Comparison of ENCODE assay signal across 11 mouse cellular contexts in genomic region chr9:67045306-67045675, GRCm38 (mm10). TPM values are rescaled to one million over a fixed set of nuclear protein-coding genes. Genes with fewer than 3 reads are reported as not detected.
DNase-seq lines count a peak whose midpoint lies in the region; ATAC-seq and TF ChIP-seq lines count a peak whose summit lies in the region.
"Had no signal": no experiment of that assay in that cellular context is flagged by ENCODE, and none has a peak within 500 bp of the region (broad histone marks: within the 10 kb centered on the region; RNA-seq: fewer than 3 reads in every experiment).

No protein-coding gene starts in this region.

- no peaks in the 10 kb centered on the region for H3K36me3 ChIP-seq in kidney, postnatal 0 days (ENCODE audit: insufficient read depth, low read length)
- no peaks in the 10 kb centered on the region for H3K36me3 ChIP-seq in ES-Bruce4 (ENCODE audit: control insufficient read depth, insufficient read depth, low read length, poor library complexity, severe bottlenecking)
- no peaks in the 10 kb centered on the region for H3K36me3 ChIP-seq in intestine, postnatal 0 days (ENCODE audit: control insufficient read depth, insufficient read depth)
- H3K36me3 ChIP-seq: midbrain, embryonic 15.5 days had no signal

- no peak for TF ChIP-seq EP300 in ES-Bruce4 (IDR thresholded peaks at IDR 0.05; ENCODE audit: insufficient read depth, low read depth, low read length)

- 0 out of 2 replicates have a peak overlapping the region, but pooled peaks have one; percentile 75 for H3K4me3 ChIP-seq in kidney, postnatal 0 days (replicated peaks; ENCODE audit: low read depth, low read length)
- no peak overlapping the region for H3K4me3 ChIP-seq in ES-Bruce4 (ENCODE audit: low read depth, low read length)
- H3K4me3 ChIP-seq in intestine, postnatal 0 days (ENCODE audit: low read depth, low read length), result 0 out of 2 replicates have a peak overlapping the region, but pooled peaks have one; percentile 6
- H3K4me3 ChIP-seq: midbrain, embryonic 15.5 days had no signal

- peak overlapping the region; percentile 87 for H3K4me2 ChIP-seq in kidney, postnatal 0 days (ENCODE audit: low read length)
- H3K4me2 ChIP-seq in intestine, postnatal 0 days (replicated peaks; ENCODE audit: low read depth), result peak overlapping the region; percentile 96
- H3K4me2 ChIP-seq: midbrain, embryonic 15.5 days had no signal

- TF ChIP-seq CTCF in kidney, postnatal 0 days (IDR thresholded peaks at IDR 0.05; ENCODE audit: low read depth), result no peak
- TF ChIP-seq CTCF in ES-Bruce4 (IDR thresholded peaks at IDR 0.05; ENCODE audit: low read depth, low read length), result no peak
- no peak for TF ChIP-seq CTCF in intestine, postnatal 0 days (IDR thresholded peaks at IDR 0.05; ENCODE audit: low read depth)

- no peak for ATAC-seq in kidney, postnatal 0 days (replicated peaks; ENCODE audit: low FRiP score, low read depth)
- ATAC-seq in intestine, postnatal 0 days, result no peak
- ATAC-seq: midbrain, embryonic 15.5 days had no signal

- DNase-seq in kidney, postnatal 0 days (ENCODE audit: low spot score), result peak; percentile 22
- DNase-seq in kidney, adult 8-10 months, result no peak
- DNase-seq in 416B (ENCODE audit: low read depth), result peak; percentile 71
- no peak for DNase-seq in cerebellum, postnatal 14 days
- no peak for DNase-seq in frontal cortex, postnatal 25 days (ENCODE audit: low spot score in 2 of 2)
- no peak for DNase-seq in retina, postnatal 1 day

- 28% methylated on average over 4 of the region's 4 CpGs for WGBS in kidney, postnatal 0 days
- WGBS in intestine, postnatal 0 days, result 17% methylated on average over 4 of the region's 4 CpGs

- H3K27ac ChIP-seq in kidney, postnatal 0 days, result no peak overlapping the region
- peak overlapping the region; percentile 1; the same call in 1 of the 2 replicates for H3K27ac ChIP-seq in ES-Bruce4 (ENCODE audit: insufficient read depth, low read length)
- no peak overlapping the region for H3K27ac ChIP-seq in intestine, postnatal 0 days (ENCODE audit: low read depth, low read length)
- H3K27ac ChIP-seq: hindbrain, postnatal 0 days; liver, embryonic 14.5 days; midbrain, embryonic 15.5 days had no signal

- no peak overlapping the region for H3K9ac ChIP-seq in kidney, postnatal 0 days (ENCODE audit: low read depth, low read length)
- H3K9ac ChIP-seq in ES-Bruce4 (ENCODE audit: low read depth, poor library complexity, severe bottlenecking), result no peak overlapping the region
- H3K9ac ChIP-seq in intestine, postnatal 0 days (ENCODE audit: low read depth, low read length), result no peak overlapping the region
- H3K9ac ChIP-seq: liver, embryonic 14.5 days; midbrain, embryonic 15.5 days had no signal

- peaks cover 41% of the 10 kb centered on the region for H3K4me1 ChIP-seq in kidney, postnatal 0 days (replicated peaks; ENCODE audit: insufficient read depth, low read length)
- no peaks in the 10 kb centered on the region for H3K4me1 ChIP-seq in ES-Bruce4 (ENCODE audit: control insufficient read depth, insufficient read depth, low read length)
- 0 out of 2 replicates have a peak, but pooled peaks cover 3% of the 10 kb centered on the region for H3K4me1 ChIP-seq in intestine, postnatal 0 days (replicated peaks; ENCODE audit: control insufficient read depth, insufficient read depth, low read length)

- no peaks in the 10 kb centered on the region for H3K27me3 ChIP-seq in kidney, postnatal 0 days (ENCODE audit: insufficient read depth, low read length)
- H3K27me3 ChIP-seq in ES-Bruce4 (ENCODE audit: control insufficient read depth, insufficient read depth, low read length, poor library complexity, severe bottlenecking), result no peaks in the 10 kb centered on the region; the same call in 1 of the 2 replicates
- no peaks in the 10 kb centered on the region for H3K27me3 ChIP-seq in intestine, postnatal 0 days (replicated peaks; ENCODE audit: control insufficient read depth, insufficient read depth, low read length)

- no peaks in the 10 kb centered on the region for H3K9me3 ChIP-seq in kidney, postnatal 0 days (replicated peaks; ENCODE audit: low read length)
- no peaks in the 10 kb centered on the region for H3K9me3 ChIP-seq in ES-Bruce4 (replicated peaks; ENCODE audit: control insufficient read depth, insufficient read depth, low read length, poor library complexity, severe bottlenecking)
- no peaks in the 10 kb centered on the region for H3K9me3 ChIP-seq in intestine, postnatal 0 days (ENCODE audit: control insufficient read depth)
- H3K9me3 ChIP-seq: midbrain, embryonic 15.5 days had no signal

- no peak for TF ChIP-seq POLR2A in ES-Bruce4 (IDR thresholded peaks at IDR 0.05; ENCODE audit: insufficient read depth, low read length)

RNA-seq across cellular contexts. Expression of gene Tpm1, which starts 3.9 kb away (rescaled TPM):
- 577 and 637 TPM in 2 replicates for polyA plus RNA-seq in kidney, postnatal 0 days (2015; fragmentation: Nextera tagmentation; extraction: Ambion mirVana)
- polyA plus RNA-seq in ES-Bruce4 (2011; ENCODE audit: insufficient read depth, insufficient read length, low read depth, missing spikeins), result 1,516 and 1,556 TPM in 2 replicates
- 1,318 and 1,424 TPM in 2 replicates for polyA plus RNA-seq in intestine, postnatal 0 days (2015; fragmentation: Nextera tagmentation; extraction: Ambion mirVana)

Comparison
In these comparisons a context has a peak if more than half of its experiments do, and no peak if none do; other contexts are left out.
1. DNase-seq: peak in kidney, postnatal 0 days (single experiment) and 416B (single experiment); none in kidney, adult 8-10 months (0 of 2), cerebellum, postnatal 14 days (0 of 2), frontal cortex, postnatal 25 days (0 of 2) and retina, postnatal 1 day (single experiment).